Mouse (Mus musculus): ENCODE results near the gene Ccdc36. TPM values are rescaled to one million over a fixed set of nuclear protein-coding genes. Genes with fewer than 3 reads are reported as not detected.

Gene Ccdc36
- polyA plus RNA-seq, 1 experiment from 2014 or later = 0.29 TPM

DNA sequence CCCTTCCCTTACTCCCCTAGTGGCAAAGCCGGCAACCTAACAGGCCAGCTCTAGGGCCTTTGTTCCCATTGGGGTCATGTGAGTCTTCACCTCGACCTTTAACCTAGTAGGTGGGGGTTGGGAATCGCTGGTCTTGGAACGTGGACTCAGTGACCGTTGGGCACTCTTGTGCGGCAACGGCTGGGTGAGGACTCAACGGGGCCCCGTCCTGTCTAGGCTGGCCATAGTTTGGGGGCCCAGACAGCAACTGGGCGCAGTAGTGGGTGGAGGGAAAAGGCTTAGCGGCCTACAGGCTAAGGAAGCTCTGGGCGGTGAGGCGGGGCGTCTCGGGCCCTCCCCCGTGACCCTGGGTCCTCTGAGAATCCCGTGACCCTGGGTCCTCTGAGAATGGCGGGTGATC is 35.6 kb downstream of the Ccdc36 start, which contains the start of gene 1700102P08Rik:
1700102P08Rik (plus strand) TSS at position 130 of the 400 bp plus-strand sequence.
- WGBS = 78% methylated on average over 18 of the region's 18 CpGs
- H3K4me1 ChIP-seq (replicated peaks; ENCODE audit: control insufficient read depth, insufficient read depth, low read length) = no peaks in the 10 kb centered on the region
- H3K27me3 ChIP-seq (replicated peaks; ENCODE audit: control insufficient read depth, insufficient read depth, low read length) = no peaks in the 10 kb centered on the region
- H3K9me3 ChIP-seq (ENCODE audit: control insufficient read depth) = no peaks in the 10 kb centered on the region
- peaks cover 51% of the 10 kb centered on the region for H3K36me3 ChIP-seq (ENCODE audit: control insufficient read depth, insufficient read depth)
- ATAC-seq = no peak
- no peak within 1 kb of the TSS for H3K4me3 ChIP-seq (ENCODE audit: low read depth, low read length)
- H3K9ac ChIP-seq (ENCODE audit: low read depth, low read length) = no peak within 1 kb of the TSS
- no peak within 1 kb of the TSS for H3K27ac ChIP-seq (ENCODE audit: low read depth, low read length)
- no peak for TF ChIP-seq CTCF (IDR thresholded peaks at IDR 0.05; ENCODE audit: low read depth)
- H3K4me2 ChIP-seq (replicated peaks; ENCODE audit: low read depth) = no peak within 1 kb of the TSS

DNA sequence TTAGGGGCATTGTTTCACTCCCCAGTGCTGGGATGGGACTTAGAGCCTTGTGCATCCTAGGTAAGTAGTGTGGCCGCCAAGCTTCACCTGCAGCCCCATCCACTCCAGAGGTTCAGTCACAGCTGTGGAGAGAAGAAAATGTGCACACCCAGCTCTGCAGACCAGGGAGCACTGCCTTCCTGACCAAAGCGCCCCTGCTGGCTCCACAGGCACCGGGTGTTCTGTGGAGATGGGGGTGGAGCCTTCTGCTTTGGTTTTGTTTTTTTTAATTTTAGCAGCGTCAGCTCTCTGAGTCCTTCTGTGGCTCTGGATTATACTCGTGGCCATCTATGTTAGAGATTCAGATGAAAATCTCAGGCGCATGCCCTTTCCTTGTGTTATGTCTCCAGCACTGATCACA is 39.1 kb downstream of the Ccdc36 start:
- WGBS = 80% methylated on average over 6 of the region's 6 CpGs
- H3K36me3 ChIP-seq (ENCODE audit: control insufficient read depth, insufficient read depth) = peaks cover 81% of the 10 kb centered on the region
- TF ChIP-seq CTCF (IDR thresholded peaks at IDR 0.05; ENCODE audit: low read depth) = no peak

DNA sequence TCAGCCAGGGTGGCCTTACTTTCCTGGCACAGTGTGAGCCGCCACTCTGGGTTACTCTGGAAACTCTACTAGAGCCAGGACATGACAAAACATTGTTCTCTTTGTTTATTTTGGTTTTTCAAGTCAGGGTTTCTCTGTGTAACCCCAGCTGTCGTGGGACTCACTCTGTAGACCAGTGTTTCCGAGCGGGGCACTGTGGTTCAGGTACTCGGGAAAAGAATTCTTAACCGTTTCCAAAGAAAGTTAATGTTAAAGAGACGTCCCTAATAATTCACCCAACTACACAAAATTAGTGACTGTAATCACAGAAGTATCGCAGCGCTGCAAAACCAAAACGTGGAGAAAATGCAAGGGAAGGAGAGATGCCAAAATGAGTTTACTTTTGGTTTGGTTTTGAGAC is 39.7 kb downstream of the Ccdc36 start:
- no peaks in the 10 kb centered on the region for H3K27me3 ChIP-seq (replicated peaks; ENCODE audit: control insufficient read depth, insufficient read depth, low read length)
- no peak overlapping the region for H3K4me2 ChIP-seq (replicated peaks; ENCODE audit: low read depth)
- no peaks in the 10 kb centered on the region for H3K9me3 ChIP-seq (ENCODE audit: control insufficient read depth)
- no peak overlapping the region for H3K9ac ChIP-seq (ENCODE audit: low read depth, low read length)
- H3K4me3 ChIP-seq (ENCODE audit: low read depth, low read length) = no peak overlapping the region
- ATAC-seq = no peak
- TF ChIP-seq CTCF (IDR thresholded peaks at IDR 0.05; ENCODE audit: low read depth) = no peak
- H3K4me1 ChIP-seq (replicated peaks; ENCODE audit: control insufficient read depth, insufficient read depth, low read length) = no peaks in the 10 kb centered on the region
- H3K27ac ChIP-seq (ENCODE audit: low read depth, low read length) = no peak overlapping the region
- H3K36me3 ChIP-seq (ENCODE audit: control insufficient read depth, insufficient read depth) = peaks cover 87% of the 10 kb centered on the region
- WGBS = 82% methylated on average over 10 of the region's 10 CpGs

More for the DNA sequence above, 39.1 kb downstream of the Ccdc36 start:
- no peak for ATAC-seq
- Histone ChIP-seq H3K27me3 (replicated peaks; ENCODE audit: control insufficient read depth, insufficient read depth, low read length) (no peaks in the 10 kb centered on the region), H3K4me1 (replicated peaks; ENCODE audit: control insufficient read depth, insufficient read depth, low read length) (no peaks in the 10 kb centered on the region), H3K4me2 (replicated peaks; ENCODE audit: low read depth) (no peak overlapping the region), H3K27ac (ENCODE audit: low read depth, low read length) (no peak overlapping the region), H3K4me3 (ENCODE audit: low read depth, low read length) (no peak overlapping the region), H3K9me3 (ENCODE audit: control insufficient read depth) (no peaks in the 10 kb centered on the region), H3K9ac (ENCODE audit: low read depth, low read length) (no peak overlapping the region)

DNA sequence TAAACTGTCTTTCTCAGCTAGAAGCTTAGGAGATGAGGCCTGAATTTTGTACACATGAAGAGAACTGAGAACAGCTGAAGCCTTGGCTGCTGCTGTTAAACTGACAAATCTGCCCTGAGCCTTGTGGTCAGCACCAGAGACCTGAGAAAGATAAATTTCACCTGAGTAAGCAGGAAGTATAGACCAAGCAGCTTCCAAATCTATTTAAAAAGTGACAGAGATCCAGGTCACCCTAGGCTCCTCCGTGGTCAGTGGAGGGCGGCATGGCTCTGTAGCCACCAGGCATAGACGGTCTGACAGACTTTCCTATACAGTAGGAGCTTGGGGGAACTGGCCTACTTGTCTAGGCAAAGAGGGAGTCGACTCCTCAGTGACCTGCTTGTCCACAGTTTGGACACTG is 41.5 kb downstream of the Ccdc36 start:
- Histone ChIP-seq H3K36me3 (ENCODE audit: control insufficient read depth, insufficient read depth) (peaks cover 81% of the 10 kb centered on the region), H3K4me2 (replicated peaks; ENCODE audit: low read depth) (no peak overlapping the region), H3K9ac (ENCODE audit: low read depth, low read length) (no peak overlapping the region), H3K4me1 (replicated peaks; ENCODE audit: control insufficient read depth, insufficient read depth, low read length) (no peaks in the 10 kb centered on the region), H3K4me3 (ENCODE audit: low read depth, low read length) (no peak overlapping the region), H3K27me3 (replicated peaks; ENCODE audit: control insufficient read depth, insufficient read depth, low read length) (no peaks in the 10 kb centered on the region), H3K9me3 (ENCODE audit: control insufficient read depth) (no peaks in the 10 kb centered on the region), H3K27ac (ENCODE audit: low read depth, low read length) (no peak overlapping the region)
- ATAC-seq = no peak
- WGBS = 92% methylated on average over 4 of the region's 4 CpGs
- no peak for TF ChIP-seq CTCF (IDR thresholded peaks at IDR 0.05; ENCODE audit: low read depth)

DNA sequence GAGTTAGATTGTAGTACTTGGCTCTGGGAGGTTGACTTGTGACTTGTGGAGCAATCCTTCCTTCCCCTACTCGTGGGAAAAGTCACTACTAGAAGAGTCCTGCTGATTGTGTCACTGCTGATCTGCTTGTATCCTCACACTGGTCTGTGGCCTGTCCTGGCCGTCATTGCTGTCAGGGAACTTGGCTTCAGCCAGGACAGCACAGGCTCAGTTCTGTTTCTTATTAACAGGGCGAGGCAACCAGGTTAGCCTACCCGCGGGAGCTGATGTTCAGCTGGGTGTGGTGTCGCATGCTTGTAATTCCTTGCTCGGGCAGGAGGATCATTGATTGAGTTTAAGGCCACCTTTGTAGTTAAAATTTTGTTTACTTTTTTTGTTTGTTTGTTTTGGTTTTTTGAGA is 43.3 kb downstream of the Ccdc36 start:
- H3K4me2 ChIP-seq (replicated peaks; ENCODE audit: low read depth) = no peak overlapping the region
- H3K4me1 ChIP-seq (replicated peaks; ENCODE audit: control insufficient read depth, insufficient read depth, low read length) = no peaks in the 10 kb centered on the region
- peaks cover 83% of the 10 kb centered on the region for H3K36me3 ChIP-seq (ENCODE audit: control insufficient read depth, insufficient read depth)
- peak; percentile 7; the same call in 1 of the 2 replicates for ATAC-seq
- WGBS = 45% methylated on average over 7 of the region's 7 CpGs
- no peaks in the 10 kb centered on the region for H3K27me3 ChIP-seq (replicated peaks; ENCODE audit: control insufficient read depth, insufficient read depth, low read length)
- no peak overlapping the region for H3K9ac ChIP-seq (ENCODE audit: low read depth, low read length)
- no peaks in the 10 kb centered on the region for H3K9me3 ChIP-seq (ENCODE audit: control insufficient read depth)
- H3K27ac ChIP-seq (ENCODE audit: low read depth, low read length) = peak overlapping the region; percentile 46
- no peak overlapping the region for H3K4me3 ChIP-seq (ENCODE audit: low read depth, low read length)
- TF ChIP-seq CTCF (IDR thresholded peaks at IDR 0.05; ENCODE audit: low read depth) = no peak

DNA sequence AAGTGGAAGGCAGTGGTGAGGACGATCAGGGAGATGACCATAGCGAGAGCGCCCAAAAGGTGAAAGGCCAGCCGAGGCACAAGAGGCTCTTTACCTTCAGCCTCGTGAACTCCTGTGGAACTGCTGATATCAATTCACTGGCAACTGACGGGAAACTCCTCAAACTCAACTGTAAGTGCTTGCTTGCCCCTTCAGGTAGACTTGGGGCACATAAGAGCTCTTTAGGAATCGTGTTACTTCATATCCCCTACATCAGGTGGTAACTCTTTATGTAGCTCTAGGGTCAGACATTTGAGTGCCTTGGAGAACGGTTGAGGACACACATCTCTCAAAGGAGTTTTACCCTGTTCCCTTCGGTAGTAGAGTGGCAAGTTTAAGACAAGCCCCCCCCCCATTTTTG is 46.9 kb downstream of the Ccdc36 start:
- 95% methylated on average over 9 of the region's 9 CpGs for WGBS
- no peak for TF ChIP-seq CTCF (IDR thresholded peaks at IDR 0.05; ENCODE audit: low read depth)
- no peak overlapping the region for H3K4me3 ChIP-seq (ENCODE audit: low read depth, low read length)
- no peak overlapping the region for H3K9ac ChIP-seq (ENCODE audit: low read depth, low read length)
- no peaks in the 10 kb centered on the region for H3K4me1 ChIP-seq (replicated peaks; ENCODE audit: control insufficient read depth, insufficient read depth, low read length)
- no peak overlapping the region for H3K27ac ChIP-seq (ENCODE audit: low read depth, low read length)
- H3K4me2 ChIP-seq (replicated peaks; ENCODE audit: low read depth) = no peak overlapping the region
- H3K9me3 ChIP-seq (ENCODE audit: control insufficient read depth) = no peaks in the 10 kb centered on the region
- H3K27me3 ChIP-seq (replicated peaks; ENCODE audit: control insufficient read depth, insufficient read depth, low read length) = no peaks in the 10 kb centered on the region
- no peak for ATAC-seq
- peaks cover 72% of the 10 kb centered on the region for H3K36me3 ChIP-seq (ENCODE audit: control insufficient read depth, insufficient read depth)

DNA sequence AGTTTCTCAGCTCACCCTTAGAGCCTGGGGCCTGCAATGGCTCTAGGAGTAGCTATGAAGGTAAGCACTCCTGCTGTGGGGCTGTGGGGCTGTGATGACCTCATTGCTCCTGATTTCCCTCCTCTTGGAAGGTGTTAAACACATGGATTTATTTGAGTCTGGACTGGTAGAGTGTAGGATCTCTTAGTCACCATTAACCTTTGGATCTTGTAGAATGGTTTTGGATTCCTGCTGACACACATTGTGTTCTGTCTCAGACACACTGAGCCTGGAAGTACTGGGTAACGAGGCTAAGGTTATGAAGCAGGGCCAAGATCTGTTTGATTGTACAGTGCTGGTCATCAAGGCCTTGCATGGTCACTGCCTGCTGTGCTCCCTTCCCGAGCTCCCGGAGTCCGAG is 49.0 kb downstream of the Ccdc36 start:
- peaks cover 73% of the 10 kb centered on the region for H3K36me3 ChIP-seq (ENCODE audit: control insufficient read depth, insufficient read depth)
- ATAC-seq = peak; percentile 82

More for the DNA sequence above, 49.0 kb downstream of the Ccdc36 start:
- no peaks in the 10 kb centered on the region for H3K4me1 ChIP-seq (replicated peaks; ENCODE audit: control insufficient read depth, insufficient read depth, low read length)
- H3K9me3 ChIP-seq (ENCODE audit: control insufficient read depth) = no peaks in the 10 kb centered on the region
- H3K27ac ChIP-seq (ENCODE audit: low read depth, low read length) = peak overlapping the region; percentile 78
- no peak overlapping the region for H3K4me3 ChIP-seq (ENCODE audit: low read depth, low read length)
- H3K9ac ChIP-seq (ENCODE audit: low read depth, low read length) = no peak overlapping the region
- 64% methylated on average over 4 of the region's 4 CpGs for WGBS
- TF ChIP-seq CTCF (IDR thresholded peaks at IDR 0.05; ENCODE audit: low read depth) = no peak
- H3K4me2 ChIP-seq (replicated peaks; ENCODE audit: low read depth) = no peak overlapping the region
- no peaks in the 10 kb centered on the region for H3K27me3 ChIP-seq (replicated peaks; ENCODE audit: control insufficient read depth, insufficient read depth, low read length)

Data from intestine, postnatal 0 days (tissue).